Mouse (Mus musculus) heart, embryonic 11.5 days (tissue): ENCODE data around the gene Rxfp4. TPM values are rescaled to one million over a fixed set of nuclear protein-coding genes. Genes with fewer than 3 reads are reported as not detected.
A peak's percentile ranks its signal among the peaks of the same experiment; 100 is the strongest.

Experiments used
- ATAC-seq: fragments of 200-750 bp; cut with Nextera tagmentation; replicated peaks from 2 replicates; pipeline ENCODE4 v1.8.0; 2017; ENCODE audit warnings: moderate library complexity; ENCODE audit not compliant: insufficient number of reproducible peaks, low FRiP score, low TSS enrichment
- H3K27ac ChIP-seq: fragments of 300-500 bp; sonication (generic); 2 replicates; pipeline ENCODE4 v1.5.1; 2014; ENCODE audit warnings: mild to moderate bottlenecking, low read depth, low read length
- H3K27me3 ChIP-seq: fragments of 300-500 bp; sonication (generic); 2 replicates; pipeline ENCODE4 v1.6.1; 2014; ENCODE audit warnings: mild to moderate bottlenecking, low read length, mixed read lengths; ENCODE audit not compliant: control insufficient read depth, insufficient read depth
- H3K36me3 ChIP-seq: fragments of 300-500 bp; sonication (generic); 2 replicates; pipeline ENCODE4 v1.6.1; 2014; ENCODE audit warnings: mild to moderate bottlenecking, low read length, moderate library complexity, mixed read lengths; ENCODE audit not compliant: control insufficient read depth, insufficient read depth
- H3K4me1 ChIP-seq: fragments of 300-500 bp; sonication (generic); 2 replicates; pipeline ENCODE4 v1.6.1; 2014; ENCODE audit warnings: low read length; ENCODE audit not compliant: control insufficient read depth, insufficient read depth
- H3K4me2 ChIP-seq: fragments of 300-500 bp; sonication (generic); 2 replicates; pipeline ENCODE4 v1.6.1; 2014; ENCODE audit warnings: mild to moderate bottlenecking, moderate library complexity
- H3K4me3 ChIP-seq: fragments of 300-500 bp; sonication (generic); 2 replicates; pipeline ENCODE4 v1.5.1; 2014; ENCODE audit warnings: low read depth, low read length
- H3K9ac ChIP-seq: fragments of 300-500 bp; sonication (generic); 2 replicates; pipeline ENCODE4 v1.6.1; 2014; ENCODE audit warnings: mild to moderate bottlenecking, low read depth, low read length, moderate library complexity
- H3K9me3 ChIP-seq: fragments of 300-500 bp; sonication (generic); replicated peaks from 2 replicates; pipeline ENCODE4 v1.6.1; 2016; ENCODE audit warnings: low read length; ENCODE audit not compliant: control insufficient read depth
- WGBS: fragments of 180-500 bp; shearing (Covaris S2); extraction: QIAGEN DNeasy Blood & Tissue Kit; methylation state at CpG from one replicate; pipeline ENCODE4 v1.1.7; 2014; ENCODE audit not compliant: insufficient replicate concordance; 5-methylcytosine and 5-hydroxymethylcytosine counted together
- polyA plus RNA-seq: library from polyadenylated mRNA; unstranded; fragments of >200 nt; fragmentation: Nextera tagmentation; extraction: Ambion mirVana; gene quantifications from 2 replicates; pipeline ENCODE4 v1.2.1, GENCODE M21; 2014

Rxfp4 gene
- polyA plus RNA-seq, 1 experiment from 2014 or later, result not detected

- peak overlapping the region; percentile 97 for H3K9ac ChIP-seq
- H3K9me3 ChIP-seq, result no peaks in the 10 kb centered on the region
- ATAC-seq, result peak; percentile 75
- H3K27ac ChIP-seq, result peak overlapping the region; percentile 97
- 0% methylated on average over 44 of the region's 45 CpGs for WGBS
- peak overlapping the region; percentile 96 for H3K4me2 ChIP-seq
- H3K4me1 ChIP-seq, result peaks cover 8% of the 10 kb centered on the region
- H3K36me3 ChIP-seq, result peaks cover 23% of the 10 kb centered on the region
- peak overlapping the region; percentile 98 for H3K4me3 ChIP-seq
- no peaks in the 10 kb centered on the region for H3K27me3 ChIP-seq
Observed at GRCm38 (mm10) chr3:88685958-88686451, 33.1 kb upstream of the Rxfp4 start.

GRCm38 (mm10) chr3:88684980-88685941, 32.3 kb upstream of the Rxfp4 start, which contains the start of gene Khdc4:
TSS of gene Khdc4 (plus strand) at chr3:88685803.
- WGBS, result under 1% methylated on average over 47 of the region's 47 CpGs
- peak; percentile 98 for ATAC-seq
- Histone ChIP-seq H3K36me3 (peaks cover 15% of the 10 kb centered on the region), H3K9ac (peak within 1 kb of the TSS; percentile 97), H3K4me3 (peak within 1 kb of the TSS; percentile 98), H3K27me3 (no peaks in the 10 kb centered on the region), H3K4me2 (peak within 1 kb of the TSS; percentile 96), H3K4me1 (peaks cover 8% of the 10 kb centered on the region), H3K27ac (peak within 1 kb of the TSS; percentile 97), H3K9me3 (no peaks in the 10 kb centered on the region)

GRCm38 (mm10) chr3:88684236-88684979, 31.5 kb upstream of the Rxfp4 start:
- ATAC-seq, result no peak
- peaks cover 8% of the 10 kb centered on the region for H3K4me1 ChIP-seq
- H3K9ac ChIP-seq, result peak overlapping the region; percentile 63
- no peaks in the 10 kb centered on the region for H3K27me3 ChIP-seq
- H3K4me2 ChIP-seq, result peak overlapping the region; percentile 58
- peak overlapping the region; percentile 63; the same call in 1 of the 2 replicates for H3K27ac ChIP-seq
- 60% methylated on average over 7 of the region's 8 CpGs for WGBS
- H3K4me3 ChIP-seq, result peak overlapping the region; percentile 98
- peaks cover 8% of the 10 kb centered on the region; the same call in 1 of the 2 replicates for H3K36me3 ChIP-seq
- H3K9me3 ChIP-seq, result no peaks in the 10 kb centered on the region

GRCm38 (mm10) chr3:88683814-88684213, 30.9 kb upstream of the Rxfp4 start:
- Histone ChIP-seq H3K36me3 (peaks cover 4% of the 10 kb centered on the region; the same call in 1 of the 2 replicates), H3K27me3 (no peaks in the 10 kb centered on the region), H3K9me3 (no peaks in the 10 kb centered on the region), H3K4me1 (peaks cover 8% of the 10 kb centered on the region), H3K4me3 (no peak overlapping the region), H3K27ac (no peak overlapping the region), H3K4me2 (no peak overlapping the region), H3K9ac (no peak overlapping the region)
- ATAC-seq, result no peak
- WGBS, result 73% methylated on average over 2 of the region's 2 CpGs

GRCm38 (mm10) chr3:88677399-88677798, 24.5 kb upstream of the Rxfp4 start:
- WGBS, result 9% methylated on average over 11 of the region's 11 CpGs
- Histone ChIP-seq H3K9me3 (no peaks in the 10 kb centered on the region; the same call in 1 of the 2 replicates), H3K4me2 (peak overlapping the region; percentile 71), H3K27ac (no peak overlapping the region), H3K27me3 (no peaks in the 10 kb centered on the region), H3K4me3 (peak overlapping the region; percentile 21), H3K36me3 (no peaks in the 10 kb centered on the region), H3K4me1 (no peaks in the 10 kb centered on the region; the same call in 1 of the 2 replicates), H3K9ac (peak overlapping the region; percentile 65; the same call in 1 of the 2 replicates)
- peak; percentile 35; the same call in 1 of the 2 replicates for ATAC-seq

- Histone ChIP-seq H3K9me3 (no peaks in the 10 kb centered on the region), H3K36me3 (no peaks in the 10 kb centered on the region), H3K4me1 (0 out of 2 replicates have a peak, but pooled peaks cover 3% of the 10 kb centered on the region), H3K9ac (no peak overlapping the region), H3K27ac (no peak overlapping the region), H3K4me3 (no peak overlapping the region), H3K27me3 (no peaks in the 10 kb centered on the region), H3K4me2 (no peak overlapping the region)
- no peak for ATAC-seq
- 81% methylated on average over 4 of the region's 4 CpGs for WGBS
Observed at GRCm38 (mm10) chr3:88664095-88664494, 11.2 kb upstream of the Rxfp4 start.

- ATAC-seq, result no peak
- H3K4me2 ChIP-seq, result no peak overlapping the region
- H3K27ac ChIP-seq, result no peak overlapping the region
- no peaks in the 10 kb centered on the region for H3K9me3 ChIP-seq
- WGBS, result 37% methylated on average over 6 of the region's 6 CpGs
- no peaks in the 10 kb centered on the region for H3K27me3 ChIP-seq
- no peak overlapping the region for H3K4me3 ChIP-seq
- H3K4me1 ChIP-seq, result peaks cover 8% of the 10 kb centered on the region; the same call in 1 of the 2 replicates
- H3K9ac ChIP-seq, result no peak overlapping the region
- no peaks in the 10 kb centered on the region for H3K36me3 ChIP-seq
Observed at GRCm38 (mm10) chr3:88659798-88660197, 6.9 kb upstream of the Rxfp4 start.

GRCm38 (mm10) chr3:88658441-88659127, 5.6 kb upstream of the Rxfp4 start:
- Histone ChIP-seq H3K4me1 (peaks cover 13% of the 10 kb centered on the region; the same call in 1 of the 2 replicates), H3K27ac (no peak overlapping the region), H3K9me3 (no peaks in the 10 kb centered on the region), H3K4me2 (no peak overlapping the region), H3K36me3 (no peaks in the 10 kb centered on the region), H3K9ac (no peak overlapping the region), H3K4me3 (no peak overlapping the region), H3K27me3 (no peaks in the 10 kb centered on the region)
- 63% methylated on average over 5 of the region's 5 CpGs for WGBS
- ATAC-seq, result no peak
